Mouse (Mus musculus) hindbrain, embryonic 10.5 days (tissue): ENCODE measurements around the gene Mtch1. TPM values are rescaled to one million over a fixed set of nuclear protein-coding genes. Genes with fewer than 3 reads are reported as not detected.

Experiments used
- DNase-seq: peaks from one replicate; pipeline ENCODE4 v3.0.0-alpha.2; 2017; ENCODE audit warnings: low spot score
- H3K27ac ChIP-seq: fragments of 300-500 bp; sonication (generic); 2 replicates; pipeline ENCODE4 v1.5.1; 2016; ENCODE audit warnings: mild to moderate bottlenecking, moderate library complexity
- H3K27me3 ChIP-seq: fragments of 300-500 bp; sonication (generic); 2 replicates; pipeline ENCODE4 v1.6.1; 2016; ENCODE audit warnings: mild to moderate bottlenecking; ENCODE audit not compliant: poor library complexity, insufficient read depth, severe bottlenecking
- H3K36me3 ChIP-seq: fragments of 300-500 bp; sonication (generic); 2 replicates; pipeline ENCODE4 v1.6.1; 2016; ENCODE audit warnings: mild to moderate bottlenecking, moderate library complexity
- H3K4me1 ChIP-seq: fragments of 300-500 bp; sonication (generic); replicated peaks from 2 replicates; pipeline ENCODE4 v1.6.1; 2016; ENCODE audit warnings: mild to moderate bottlenecking
- H3K4me3 ChIP-seq: fragments of 300-500 bp; sonication (generic); 2 replicates; pipeline ENCODE4 v1.5.1; 2016; ENCODE audit warnings: mild to moderate bottlenecking, moderate library complexity
- H3K9me3 ChIP-seq: fragments of 300-500 bp; sonication (generic); 2 replicates; pipeline ENCODE4 v1.6.1; 2016; ENCODE audit warnings: mild to moderate bottlenecking, moderate library complexity
- WGBS: fragments of 180-500 bp; shearing (Covaris S2); methylation state at CpG from one replicate; pipeline ENCODE4 v1.1.7; 2016; 5-methylcytosine and 5-hydroxymethylcytosine counted together
- polyA plus RNA-seq: library from polyadenylated mRNA; unstranded; fragments of >200 nt; fragmentation: Nextera tagmentation; extraction: Ambion mirVana; gene quantifications from 2 replicates; pipeline ENCODE4 v1.2.1, GENCODE M21; 2016

The Mtch1 gene
- polyA plus RNA-seq, 1 experiment from 2014 or later = 391 TPM

GRCm38 (mm10) chr17:29382417-29382816, 34.7 kb upstream of the Mtch1 start:
- Histone ChIP-seq H3K9me3 (no peaks in the 10 kb centered on the region), H3K27me3 (no peaks in the 10 kb centered on the region), H3K36me3 (no peaks in the 10 kb centered on the region), H3K4me3 (no peak overlapping the region), H3K27ac (no peak overlapping the region), H3K4me1 (peaks cover 11% of the 10 kb centered on the region; the same call in 1 of the 2 replicates)
- 76% methylated on average over 11 of the region's 11 CpGs for WGBS
- DNase-seq = no peak

- Histone ChIP-seq H3K27me3 (no peaks in the 10 kb centered on the region), H3K27ac (no peak overlapping the region), H3K9me3 (no peaks in the 10 kb centered on the region), H3K4me1 (peaks cover 13% of the 10 kb centered on the region; the same call in 1 of the 2 replicates), H3K36me3 (no peaks in the 10 kb centered on the region), H3K4me3 (no peak overlapping the region)
- DNase-seq = peak; percentile 71
- 18% methylated on average over 7 of the region's 7 CpGs for WGBS
Measured at GRCm38 (mm10) chr17:29381472-29381871, 33.7 kb upstream of the Mtch1 start.

- Histone ChIP-seq H3K4me1 (peaks cover 11% of the 10 kb centered on the region; the same call in 1 of the 2 replicates), H3K27ac (no peak overlapping the region), H3K36me3 (no peaks in the 10 kb centered on the region), H3K9me3 (no peaks in the 10 kb centered on the region), H3K4me3 (no peak overlapping the region), H3K27me3 (no peaks in the 10 kb centered on the region)
- WGBS = 81% methylated on average over 4 of the region's 4 CpGs
- no peak for DNase-seq
Measured at GRCm38 (mm10) chr17:29380241-29380640, 32.5 kb upstream of the Mtch1 start.

- no peaks in the 10 kb centered on the region for H3K36me3 ChIP-seq
- H3K27me3 ChIP-seq = no peaks in the 10 kb centered on the region
- no peak for DNase-seq
- H3K4me1 ChIP-seq = 0 out of 2 replicates have a peak, but pooled peaks cover 7% of the 10 kb centered on the region
- no peak overlapping the region for H3K4me3 ChIP-seq
- 67% methylated on average over 8 of the region's 8 CpGs for WGBS
- H3K9me3 ChIP-seq = no peaks in the 10 kb centered on the region
- H3K27ac ChIP-seq = no peak overlapping the region
Measured at GRCm38 (mm10) chr17:29378056-29378455, 30.3 kb upstream of the Mtch1 start.

- Histone ChIP-seq H3K9me3 (no peaks in the 10 kb centered on the region), H3K4me1 (peaks cover 7% of the 10 kb centered on the region; the same call in 1 of the 2 replicates), H3K4me3 (no peak overlapping the region), H3K27ac (no peak overlapping the region), H3K36me3 (no peaks in the 10 kb centered on the region), H3K27me3 (no peaks in the 10 kb centered on the region)
- WGBS = 84% methylated on average over 10 of the region's 10 CpGs
- DNase-seq = no peak
Measured at GRCm38 (mm10) chr17:29375871-29376270, 28.1 kb upstream of the Mtch1 start.

GRCm38 (mm10) chr17:29370984-29371723, 23.4 kb upstream of the Mtch1 start:
- peak; percentile 94 for DNase-seq
- H3K27me3 ChIP-seq = peaks cover 20% of the 10 kb centered on the region
- peak overlapping the region; percentile 66 for H3K27ac ChIP-seq
- H3K36me3 ChIP-seq = no peaks in the 10 kb centered on the region
- 5% methylated on average over 5 of the region's 5 CpGs for WGBS
- H3K9me3 ChIP-seq = no peaks in the 10 kb centered on the region
- H3K4me1 ChIP-seq = peaks cover 17% of the 10 kb centered on the region
- H3K4me3 ChIP-seq = no peak overlapping the region

GRCm38 (mm10) chr17:29368726-29369125, 21.0 kb upstream of the Mtch1 start:
- WGBS = 18% methylated on average over 7 of the region's 7 CpGs
- Histone ChIP-seq H3K9me3 (no peaks in the 10 kb centered on the region), H3K27me3 (peaks cover 20% of the 10 kb centered on the region), H3K27ac (0 out of 2 replicates have a peak overlapping the region, but pooled peaks have one; percentile 36), H3K4me3 (peak overlapping the region; percentile 6; the same call in 1 of the 2 replicates), H3K4me1 (peaks cover 17% of the 10 kb centered on the region), H3K36me3 (no peaks in the 10 kb centered on the region)
- no peak for DNase-seq

- Histone ChIP-seq H3K36me3 (no peaks in the 10 kb centered on the region), H3K27me3 (peaks cover 20% of the 10 kb centered on the region), H3K27ac (no peak overlapping the region), H3K9me3 (no peaks in the 10 kb centered on the region), H3K4me3 (no peak overlapping the region), H3K4me1 (peaks cover 35% of the 10 kb centered on the region)
- WGBS = 89% methylated on average over 13 of the region's 13 CpGs
- no peak for DNase-seq
Measured at GRCm38 (mm10) chr17:29365105-29365621, 17.4 kb upstream of the Mtch1 start.

GRCm38 (mm10) chr17:29363109-29363508, 15.4 kb upstream of the Mtch1 start:
- no peaks in the 10 kb centered on the region for H3K9me3 ChIP-seq
- H3K4me3 ChIP-seq = no peak overlapping the region
- H3K27ac ChIP-seq = no peak overlapping the region
- WGBS = 87% methylated on average over 8 of the region's 8 CpGs
- DNase-seq = no peak
- H3K27me3 ChIP-seq = peaks cover 6% of the 10 kb centered on the region
- H3K4me1 ChIP-seq = peaks cover 27% of the 10 kb centered on the region
- no peaks in the 10 kb centered on the region for H3K36me3 ChIP-seq

GRCm38 (mm10) chr17:29361982-29362691, 14.4 kb upstream of the Mtch1 start:
- no peaks in the 10 kb centered on the region for H3K36me3 ChIP-seq
- 54% methylated on average over 8 of the region's 8 CpGs for WGBS
- H3K4me3 ChIP-seq = no peak overlapping the region
- peak overlapping the region; percentile 1; the same call in 1 of the 2 replicates for H3K27ac ChIP-seq
- peaks cover 28% of the 10 kb centered on the region for H3K4me1 ChIP-seq
- DNase-seq = no peak
- H3K9me3 ChIP-seq = no peaks in the 10 kb centered on the region
- H3K27me3 ChIP-seq = no peaks in the 10 kb centered on the region

- Histone ChIP-seq H3K27me3 (no peaks in the 10 kb centered on the region), H3K27ac (peak within 1 kb of the TSS; percentile 37), H3K9me3 (no peaks in the 10 kb centered on the region), H3K36me3 (no peaks in the 10 kb centered on the region), H3K4me1 (peaks cover 42% of the 10 kb centered on the region), H3K4me3 (no peak within 1 kb of the TSS)
- 17% methylated on average over 5 of the region's 5 CpGs for WGBS
- no peak for DNase-seq
Measured at GRCm38 (mm10) chr17:29360761-29361221, 13.1 kb upstream of the Mtch1 start, which contains the start of gene Fgd2. Gene Fgd2 (plus strand): TSS chr17:29360914.

GRCm38 (mm10) chr17:29358928-29359327, 11.2 kb upstream of the Mtch1 start:
- DNase-seq = no peak
- Histone ChIP-seq H3K9me3 (no peaks in the 10 kb centered on the region), H3K36me3 (no peaks in the 10 kb centered on the region), H3K4me3 (no peak overlapping the region), H3K4me1 (peaks cover 55% of the 10 kb centered on the region), H3K27ac (peak overlapping the region; percentile 47), H3K27me3 (no peaks in the 10 kb centered on the region)
- 67% methylated on average over 3 of the region's 3 CpGs for WGBS

- no peaks in the 10 kb centered on the region for H3K36me3 ChIP-seq
- WGBS = 7% methylated on average over 9 of the region's 9 CpGs
- peaks cover 51% of the 10 kb centered on the region for H3K4me1 ChIP-seq
- no peak for DNase-seq
- no peaks in the 10 kb centered on the region for H3K9me3 ChIP-seq
- H3K27ac ChIP-seq = peak overlapping the region; percentile 95
- no peaks in the 10 kb centered on the region for H3K27me3 ChIP-seq
- peak overlapping the region; percentile 53 for H3K4me3 ChIP-seq
Measured at GRCm38 (mm10) chr17:29356882-29357281, 9.1 kb upstream of the Mtch1 start.
